Mouse (Mus musculus): ENCODE measurements at regions not wholly inside any gene's neighbourhood (a gene's known extent, or its start where the extent isn't known, plus 50 kb on each side); places are given as distances from the start of the nearest gene placed in this dataset.
"Not testable (repeated sequence)": the region's sequence is repeated elsewhere in the genome, so short reads cannot be mapped to it uniquely, and the experiment has no call there.

DNA sequence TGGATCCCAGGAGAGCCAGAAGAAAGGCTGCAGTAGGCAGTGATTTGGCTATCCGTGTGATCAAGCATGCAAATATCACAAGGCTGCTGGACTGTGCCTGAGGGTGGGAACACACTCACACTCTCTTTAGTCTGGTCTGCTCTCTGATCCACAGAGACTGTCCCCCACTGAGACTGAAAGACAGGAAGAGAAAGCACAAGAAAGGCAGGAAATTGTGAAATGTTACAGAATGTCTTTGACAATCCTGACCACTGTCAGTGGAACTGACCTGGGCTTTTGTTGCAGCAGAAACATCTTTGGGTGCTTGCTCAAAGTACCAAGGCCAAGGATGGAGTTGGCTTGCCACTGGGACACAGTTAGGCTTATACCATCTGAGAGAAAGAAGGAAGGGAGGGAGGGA lies 52.3 kb upstream of the Gpd2 start:
- ATAC-seq (replicated peaks; ENCODE audit: low FRiP score) = no peak
- 14% methylated on average over 1 of the region's 1 CpGs for WGBS
- H3K9me3 ChIP-seq (ENCODE audit: control insufficient read depth, low read length) = no peaks in the 10 kb centered on the region
- H3K4me3 ChIP-seq (ENCODE audit: low read depth, low read length) = no peak overlapping the region
- no peak for DNase-seq (ENCODE audit: low spot score)
- H3K4me1 ChIP-seq (replicated peaks; ENCODE audit: control insufficient read depth, insufficient read depth, low read length) = no peaks in the 10 kb centered on the region; the same call in 1 of the 2 replicates
- H3K36me3 ChIP-seq (ENCODE audit: control insufficient read depth, insufficient read depth, low read length) = no peaks in the 10 kb centered on the region
- no peak overlapping the region for H3K27ac ChIP-seq (ENCODE audit: low read depth, low read length)
- no peak overlapping the region for H3K4me2 ChIP-seq (ENCODE audit: low read depth, low read length, severe bottlenecking)
- H3K9ac ChIP-seq (ENCODE audit: low read length) = no peak overlapping the region
- no peaks in the 10 kb centered on the region for H3K27me3 ChIP-seq (ENCODE audit: control insufficient read depth, insufficient read depth, low read length)

GRCm38 (mm10) chr2:57183108-57183507 lies 54.3 kb upstream of the Gpd2 start:
- not testable (repeated sequence) for H3K27me3 ChIP-seq (ENCODE audit: control insufficient read depth, insufficient read depth, low read length); H3K4me2 ChIP-seq (ENCODE audit: low read depth, low read length, severe bottlenecking); ATAC-seq (replicated peaks; ENCODE audit: low FRiP score); H3K9me3 ChIP-seq (ENCODE audit: control insufficient read depth, low read length); DNase-seq (ENCODE audit: low spot score); H3K36me3 ChIP-seq (ENCODE audit: control insufficient read depth, insufficient read depth, low read length); H3K4me1 ChIP-seq (replicated peaks; ENCODE audit: control insufficient read depth, insufficient read depth, low read length); H3K27ac ChIP-seq (ENCODE audit: low read depth, low read length); H3K4me3 ChIP-seq (ENCODE audit: low read depth, low read length); H3K9ac ChIP-seq (ENCODE audit: low read length)
- 83% methylated on average over 3 of the region's 3 CpGs for WGBS

DNA sequence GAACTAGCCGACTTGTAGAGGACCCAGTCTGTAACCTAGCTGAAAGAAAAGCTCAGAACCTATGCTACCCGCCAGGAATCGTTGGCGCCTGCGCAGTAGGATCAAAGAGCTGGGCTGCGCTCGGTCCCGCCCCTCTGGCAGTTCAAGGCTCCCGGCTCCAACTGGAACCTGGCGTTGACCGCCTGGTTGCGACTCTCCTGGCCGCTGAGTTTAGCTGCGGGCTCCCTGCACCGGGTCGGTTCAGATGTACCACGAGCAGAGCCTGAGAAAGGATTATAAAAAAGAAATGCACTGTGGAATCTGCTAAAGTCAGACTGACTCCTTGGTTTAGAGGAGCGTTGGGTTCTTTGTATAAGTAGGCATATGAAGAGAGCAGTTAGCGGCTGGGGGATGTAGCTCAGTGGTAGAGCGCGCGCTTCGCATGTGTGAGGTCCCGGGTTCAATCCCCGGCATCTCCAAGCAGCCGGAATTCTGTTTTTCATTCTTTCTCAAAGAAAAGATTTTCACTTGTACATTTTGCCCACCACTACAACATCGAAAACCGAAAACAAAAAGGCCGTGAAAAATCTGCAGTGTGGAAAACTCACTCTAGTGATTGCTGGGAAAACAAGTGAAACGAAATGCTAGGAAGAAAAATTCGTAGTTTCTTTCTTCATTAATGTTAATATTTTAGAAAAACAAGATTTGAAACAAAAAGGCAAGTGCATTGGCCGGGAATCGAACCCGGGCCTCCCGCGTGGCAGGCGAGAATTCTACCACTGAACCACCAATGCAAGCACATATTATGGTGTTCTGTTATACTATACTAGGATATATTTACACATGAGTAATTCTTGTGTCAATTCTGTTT lies 55.5 kb upstream of the Gpd2 start:
- Histone ChIP-seq H3K4me3 (ENCODE audit: low read depth, low read length) (peak overlapping the region; percentile 45), H3K4me1 (replicated peaks; ENCODE audit: control insufficient read depth, insufficient read depth, low read length) (no peaks in the 10 kb centered on the region; the same call in 1 of the 2 replicates), H3K9ac (ENCODE audit: low read length) (peak overlapping the region; percentile 65), H3K4me2 (ENCODE audit: low read depth, low read length, severe bottlenecking) (peak overlapping the region; percentile 41), H3K27me3 (ENCODE audit: control insufficient read depth, insufficient read depth, low read length) (no peaks in the 10 kb centered on the region), H3K9me3 (ENCODE audit: control insufficient read depth, low read length) (no peaks in the 10 kb centered on the region), H3K36me3 (ENCODE audit: control insufficient read depth, insufficient read depth, low read length) (no peaks in the 10 kb centered on the region), H3K27ac (ENCODE audit: low read depth, low read length) (peak overlapping the region; percentile 66)
- ATAC-seq (replicated peaks; ENCODE audit: low FRiP score) = peak; percentile 98
- WGBS = 1% methylated on average over 37 of the region's 37 CpGs
- peak; percentile 96 for DNase-seq (ENCODE audit: low spot score)

DNA sequence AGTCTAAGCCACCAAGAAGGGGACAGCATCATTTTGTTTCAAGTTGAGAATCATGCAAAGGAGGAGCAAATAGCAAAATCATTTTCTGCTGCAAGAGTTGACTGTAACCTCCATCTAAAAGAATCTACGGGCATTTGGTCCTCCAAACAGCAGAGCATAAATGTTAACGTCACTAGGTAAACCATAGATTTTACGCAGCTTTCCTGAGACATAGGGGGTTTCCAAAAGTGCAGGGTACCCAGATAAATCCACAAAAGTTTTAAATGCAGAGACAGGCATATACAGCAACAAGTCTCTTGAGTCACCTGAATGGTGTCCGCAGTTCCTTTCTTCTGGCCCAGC lies 56.1 kb upstream of the Gpd2 start:
- ATAC-seq (replicated peaks; ENCODE audit: low FRiP score) (no peak), DNase-seq (ENCODE audit: low spot score) (no peak)
- Histone ChIP-seq H3K27ac (ENCODE audit: low read depth, low read length) (peak overlapping the region; percentile 66; the same call in 1 of the 2 replicates), H3K36me3 (ENCODE audit: control insufficient read depth, insufficient read depth, low read length) (no peaks in the 10 kb centered on the region), H3K9ac (ENCODE audit: low read length) (peak overlapping the region; percentile 65; the same call in 1 of the 2 replicates), H3K27me3 (ENCODE audit: control insufficient read depth, insufficient read depth, low read length) (no peaks in the 10 kb centered on the region), H3K4me2 (ENCODE audit: low read depth, low read length, severe bottlenecking) (peak overlapping the region; percentile 41), H3K4me1 (replicated peaks; ENCODE audit: control insufficient read depth, insufficient read depth, low read length) (no peaks in the 10 kb centered on the region; the same call in 1 of the 2 replicates), H3K9me3 (ENCODE audit: control insufficient read depth, low read length) (no peaks in the 10 kb centered on the region), H3K4me3 (ENCODE audit: low read depth, low read length) (peak overlapping the region; percentile 45)
- WGBS = 15% methylated on average over 4 of the region's 4 CpGs

DNA sequence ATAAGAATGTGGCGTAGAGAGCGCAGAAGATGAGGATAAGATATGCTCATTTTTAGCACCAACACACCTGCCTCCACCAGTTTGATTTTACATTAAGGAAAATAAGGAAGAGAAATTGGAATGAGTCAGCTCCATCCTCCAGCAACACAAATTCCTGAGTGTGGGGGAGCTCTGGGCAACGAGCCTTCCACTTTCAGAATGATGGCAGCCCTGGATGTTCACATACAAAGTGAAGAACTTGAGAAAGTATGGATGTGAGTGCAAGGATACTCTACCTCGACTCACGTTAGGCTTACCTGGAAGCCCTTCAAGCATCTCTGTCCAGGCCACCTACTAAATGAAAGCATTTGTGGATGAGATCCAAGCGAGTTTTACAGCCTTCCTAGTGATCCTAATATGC lies 54.3 kb upstream of the Nr4a2 start:
- WGBS = 89% methylated on average over 6 of the region's 6 CpGs
- DNase-seq (ENCODE audit: low spot score) (no peak), ATAC-seq (replicated peaks; ENCODE audit: low FRiP score) (no peak)

DNA sequence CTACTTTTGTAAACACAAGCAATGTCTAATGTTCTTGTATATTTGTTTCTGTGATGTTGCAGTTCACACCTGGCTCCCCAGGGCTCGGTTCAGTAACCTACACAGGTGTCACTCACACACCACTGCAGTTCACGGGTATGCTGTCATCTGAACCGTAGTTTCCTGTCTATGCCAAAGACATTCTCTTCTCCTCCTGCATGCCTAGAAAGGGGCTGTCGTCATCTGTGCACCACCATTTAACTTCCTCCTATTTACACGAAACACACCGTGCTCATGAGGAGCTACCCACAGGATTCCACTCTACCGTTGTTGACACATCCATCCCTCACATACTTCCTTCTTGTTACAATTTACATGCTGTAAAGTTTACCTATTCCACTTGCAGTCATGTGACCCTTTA lies 52.7 kb upstream of the Nr4a2 start:
- H3K9me3 ChIP-seq (ENCODE audit: control insufficient read depth, low read length) = no peaks in the 10 kb centered on the region
- no peaks in the 10 kb centered on the region for H3K27me3 ChIP-seq (ENCODE audit: control insufficient read depth, insufficient read depth, low read length)
- 92% methylated on average over 7 of the region's 7 CpGs for WGBS
- no peak overlapping the region for H3K4me2 ChIP-seq (ENCODE audit: low read depth, low read length, severe bottlenecking)
- no peaks in the 10 kb centered on the region for H3K36me3 ChIP-seq (ENCODE audit: control insufficient read depth, insufficient read depth, low read length)
- H3K9ac ChIP-seq (ENCODE audit: low read length) = no peak overlapping the region
- no peaks in the 10 kb centered on the region for H3K4me1 ChIP-seq (replicated peaks; ENCODE audit: control insufficient read depth, insufficient read depth, low read length)
- ATAC-seq (replicated peaks; ENCODE audit: low FRiP score) (no peak), DNase-seq (ENCODE audit: low spot score) (no peak)
- no peak overlapping the region for H3K27ac ChIP-seq (ENCODE audit: low read depth, low read length)
- no peak overlapping the region for H3K4me3 ChIP-seq (ENCODE audit: low read depth, low read length)

More for the DNA sequence above, 54.3 kb upstream of the Nr4a2 start:
- Histone ChIP-seq H3K4me2 (ENCODE audit: low read depth, low read length, severe bottlenecking) (no peak overlapping the region), H3K36me3 (ENCODE audit: control insufficient read depth, insufficient read depth, low read length) (no peaks in the 10 kb centered on the region), H3K27ac (ENCODE audit: low read depth, low read length) (no peak overlapping the region), H3K4me1 (replicated peaks; ENCODE audit: control insufficient read depth, insufficient read depth, low read length) (no peaks in the 10 kb centered on the region), H3K27me3 (ENCODE audit: control insufficient read depth, insufficient read depth, low read length) (no peaks in the 10 kb centered on the region), H3K4me3 (ENCODE audit: low read depth, low read length) (no peak overlapping the region), H3K9ac (ENCODE audit: low read length) (no peak overlapping the region), H3K9me3 (ENCODE audit: control insufficient read depth, low read length) (no peaks in the 10 kb centered on the region)

GRCm38 (mm10) chr2:57175219-57175618 lies 51.4 kb upstream of the Nr4a2 start:
- H3K36me3 ChIP-seq (ENCODE audit: control insufficient read depth, insufficient read depth, low read length) = no peaks in the 10 kb centered on the region
- 78% methylated on average over 1 of the region's 1 CpGs for WGBS
- DNase-seq (ENCODE audit: low spot score) (no peak), ATAC-seq (replicated peaks; ENCODE audit: low FRiP score) (no peak)
- H3K4me3 ChIP-seq (ENCODE audit: low read depth, low read length) = no peak overlapping the region
- H3K4me1 ChIP-seq (replicated peaks; ENCODE audit: control insufficient read depth, insufficient read depth, low read length) = no peaks in the 10 kb centered on the region
- H3K9ac ChIP-seq (ENCODE audit: low read length) = no peak overlapping the region
- no peak overlapping the region for H3K27ac ChIP-seq (ENCODE audit: low read depth, low read length)
- no peak overlapping the region for H3K4me2 ChIP-seq (ENCODE audit: low read depth, low read length, severe bottlenecking)
- H3K27me3 ChIP-seq (ENCODE audit: control insufficient read depth, insufficient read depth, low read length) = no peaks in the 10 kb centered on the region
- H3K9me3 ChIP-seq (ENCODE audit: control insufficient read depth, low read length) = no peaks in the 10 kb centered on the region

Data from forebrain, embryonic 11.5 days (tissue).